Mouse (Mus musculus) cerebellum, postnatal 10 days (tissue): Measurements from ENCODE around the gene Foxp1.
A peak's percentile ranks its signal among the peaks of the same experiment; 100 is the strongest.

Experiments used
- DNase-seq, 2 experiments: peaks; one replicate each; pipeline ENCODE4 v3.0.0; 2021; ENCODE audit warnings: mixed read lengths in 2 of 2

Gene Foxp1

DNA sequence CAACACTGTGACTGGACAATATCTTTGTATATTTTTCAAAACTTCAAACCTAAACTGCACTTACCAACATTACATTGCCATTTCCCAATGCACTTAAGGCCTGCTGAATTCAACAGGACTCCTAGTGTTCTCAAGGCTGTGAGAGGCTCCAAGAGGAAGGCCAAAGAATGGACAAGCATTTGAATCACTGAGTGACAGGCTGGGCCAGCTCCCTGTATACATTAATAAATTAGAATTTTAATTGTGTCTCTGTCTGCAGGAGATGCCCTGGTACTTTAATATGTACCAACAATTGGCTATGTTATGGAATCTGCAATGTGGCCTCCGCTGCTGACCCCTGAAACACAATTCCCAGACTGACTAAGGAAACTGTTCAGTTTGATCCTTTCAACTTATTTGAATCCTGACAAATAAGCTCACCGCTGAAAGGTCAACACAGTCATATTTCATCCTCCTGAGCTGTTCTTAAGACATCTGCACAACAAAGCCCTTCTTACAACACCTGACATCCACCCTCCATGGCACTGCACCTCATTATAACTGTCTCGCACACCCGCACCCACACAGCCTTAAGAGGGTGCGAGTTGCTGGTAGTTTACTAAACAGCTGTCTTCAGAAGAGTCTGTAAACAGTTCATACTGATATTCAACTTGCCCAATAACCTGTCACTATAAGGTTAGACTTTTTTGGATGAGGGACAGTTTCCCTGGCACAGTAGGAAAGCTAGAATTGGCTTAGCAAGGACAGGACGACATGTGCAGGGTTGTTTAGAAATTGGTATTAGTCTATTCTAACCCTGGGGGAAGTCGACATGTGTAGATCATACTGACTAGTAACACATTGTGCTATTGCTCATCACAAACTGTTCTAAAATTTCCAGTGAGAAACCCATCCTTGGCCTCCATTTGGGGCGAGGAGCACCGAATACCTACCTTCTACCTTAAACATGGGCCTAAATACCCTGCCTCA is 448.9 kb downstream of the Foxp1 start:
- no peak for DNase-seq

DNA sequence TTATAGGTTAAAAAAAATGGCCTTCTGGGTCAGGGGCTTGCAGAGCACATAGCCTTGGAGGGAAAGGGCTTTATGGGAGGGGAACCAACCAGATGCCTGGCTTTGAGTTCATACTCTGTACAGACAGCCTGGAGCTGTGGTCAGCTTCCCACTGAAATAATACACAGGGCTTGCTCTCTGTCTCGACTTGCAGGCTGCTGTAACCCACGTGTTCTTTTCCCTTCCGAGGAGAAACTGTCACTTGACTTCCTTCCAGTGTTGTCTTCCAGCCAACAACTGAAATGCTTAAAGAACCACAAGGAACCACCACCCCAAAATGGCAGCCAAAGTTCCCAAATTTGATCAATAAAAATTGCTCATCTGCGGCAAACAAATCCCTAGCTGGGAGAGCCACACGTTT is 451.8 kb downstream of the Foxp1 start:
- DNase-seq: no peak

DNA sequence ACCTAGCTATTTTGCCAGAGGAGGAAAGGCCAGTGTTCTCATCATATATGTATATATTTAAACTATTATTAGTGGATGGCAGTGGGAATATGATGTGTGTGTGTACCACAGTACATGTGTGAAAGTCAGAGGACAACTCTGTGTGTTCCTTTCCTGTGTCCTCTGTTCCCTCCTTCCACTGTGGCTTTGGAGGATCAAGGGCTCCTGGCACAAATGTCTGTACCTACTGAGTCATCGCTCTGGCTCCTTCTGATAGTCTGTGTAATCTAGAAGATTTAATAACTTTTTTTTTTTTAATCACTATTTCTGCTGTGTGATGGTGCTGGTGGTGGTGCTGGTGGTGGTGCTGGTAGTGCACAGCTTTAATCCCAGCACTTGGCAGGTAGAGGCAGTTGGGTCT is 452.8 kb downstream of the Foxp1 start:
- DNase-seq: no peak

DNA sequence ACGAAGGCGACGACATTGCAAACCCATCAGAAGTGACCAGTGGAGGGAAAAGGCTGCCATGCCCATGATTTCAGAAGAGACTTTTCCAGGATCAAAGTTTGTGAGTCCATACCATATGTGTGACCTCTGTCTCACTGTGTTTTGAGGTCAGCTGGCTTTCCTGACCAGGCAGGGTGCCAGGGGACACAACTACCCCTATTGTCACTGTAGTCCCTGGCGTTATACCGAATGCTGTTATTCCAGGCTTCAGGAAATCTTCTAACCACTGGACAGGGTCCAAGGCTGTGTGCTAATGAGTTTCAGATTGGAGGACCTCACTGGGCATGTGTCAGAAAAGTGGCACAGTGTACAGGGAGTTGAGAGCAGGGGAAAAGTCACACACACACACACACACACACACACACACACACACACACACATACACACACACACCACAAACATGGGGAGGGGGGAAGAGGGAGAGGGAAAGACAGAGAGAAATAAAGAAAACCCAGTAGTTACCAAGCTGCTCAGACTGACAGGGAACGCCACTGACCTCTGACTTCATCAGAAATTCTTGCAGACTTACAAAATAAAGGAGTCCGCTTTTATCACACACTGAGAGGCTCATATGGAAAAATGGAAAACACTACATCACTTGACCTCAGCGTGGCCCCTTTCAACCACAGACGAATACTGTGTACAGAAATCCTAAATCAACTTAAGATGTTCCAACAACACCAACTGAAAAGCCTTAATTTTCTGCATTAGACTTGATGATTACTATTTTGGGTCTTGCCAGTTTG is 456.8 kb downstream of the Foxp1 start:
- DNase-seq: peak; percentile 23 to 40

DNA sequence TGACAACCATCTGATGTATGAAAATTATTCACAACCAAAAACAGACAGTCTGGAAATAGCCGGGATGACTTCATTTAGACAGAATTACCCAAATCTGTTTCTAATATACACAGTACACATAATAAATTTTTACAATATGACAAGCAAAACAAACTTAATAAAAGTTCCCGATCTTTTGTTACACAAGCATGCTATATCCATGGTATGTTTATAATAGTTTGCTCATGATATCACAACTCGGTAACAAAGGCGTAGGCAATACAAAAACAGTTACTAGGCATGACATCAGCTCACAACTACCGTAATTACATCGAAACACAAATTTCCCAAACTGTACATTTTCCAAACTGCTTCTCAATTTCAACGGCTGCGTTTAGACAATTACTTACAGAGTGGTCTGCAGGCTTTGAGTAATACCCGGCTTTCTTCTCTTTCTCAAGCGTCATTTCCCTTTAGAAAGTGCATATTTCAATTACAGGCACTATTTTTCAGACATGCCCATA is 458.5 kb downstream of the Foxp1 start:
- DNase-seq: no peak

DNA sequence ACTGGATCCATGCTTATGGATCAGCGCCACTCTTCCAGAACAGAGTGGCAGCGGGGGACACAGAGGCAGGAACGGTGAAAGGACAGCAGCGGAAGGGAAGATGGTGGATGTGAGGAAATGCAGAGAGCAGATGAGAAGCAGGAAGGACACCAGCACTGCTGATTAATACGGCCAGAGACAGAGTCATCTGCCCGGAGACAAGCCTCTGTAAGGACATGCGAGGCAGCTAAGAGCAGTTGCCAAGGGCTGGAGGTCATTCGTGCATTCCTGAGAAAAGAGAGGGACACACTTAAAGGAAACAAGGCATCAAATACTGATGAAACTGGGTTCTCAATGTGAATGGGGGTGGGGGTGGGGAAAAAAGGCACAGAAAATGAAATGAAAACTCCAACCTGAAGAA is 459.6 kb downstream of the Foxp1 start:
- DNase-seq: no peak

DNA sequence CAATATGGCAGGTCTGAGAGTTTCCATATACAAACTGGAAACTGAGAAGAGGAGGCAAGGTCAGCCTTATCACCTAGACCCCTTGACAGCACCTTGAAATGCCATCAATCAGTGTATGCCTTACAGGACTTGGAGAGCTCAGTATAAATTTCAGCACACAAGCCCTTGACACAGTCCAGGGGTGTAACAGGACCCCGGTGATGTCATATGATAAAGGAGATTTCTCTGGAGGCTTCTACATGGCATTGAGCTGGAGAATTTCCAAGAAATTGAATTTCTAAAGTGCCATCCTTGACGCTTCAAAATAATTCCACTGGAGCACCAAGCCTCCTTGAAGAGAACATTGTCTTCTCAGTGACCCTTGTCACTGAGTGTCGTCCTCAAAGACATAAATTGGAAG is 463.8 kb downstream of the Foxp1 start:
- DNase-seq: no peak

DNA sequence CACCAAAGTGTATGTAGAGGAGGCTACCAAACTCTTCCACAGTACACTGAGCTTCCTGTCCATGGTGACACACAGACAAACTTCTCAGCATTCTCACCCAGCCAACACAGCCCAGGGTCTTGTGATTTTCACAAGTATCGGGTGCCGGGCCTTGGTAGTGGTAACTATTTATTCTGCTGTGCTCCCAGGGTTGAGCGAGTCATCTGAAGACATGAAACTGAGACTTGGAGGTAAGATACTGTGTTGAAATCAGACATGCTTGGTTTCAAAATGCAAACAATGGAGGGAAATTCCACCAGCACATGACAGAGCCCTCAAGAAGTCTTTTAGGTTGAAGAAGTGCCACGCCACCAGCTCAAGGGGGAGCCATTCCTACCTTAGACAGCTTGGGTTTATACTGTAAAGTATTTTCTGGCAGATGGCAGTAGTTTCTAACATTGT is 465.4 kb downstream of the Foxp1 start:
- no peak for DNase-seq

DNA sequence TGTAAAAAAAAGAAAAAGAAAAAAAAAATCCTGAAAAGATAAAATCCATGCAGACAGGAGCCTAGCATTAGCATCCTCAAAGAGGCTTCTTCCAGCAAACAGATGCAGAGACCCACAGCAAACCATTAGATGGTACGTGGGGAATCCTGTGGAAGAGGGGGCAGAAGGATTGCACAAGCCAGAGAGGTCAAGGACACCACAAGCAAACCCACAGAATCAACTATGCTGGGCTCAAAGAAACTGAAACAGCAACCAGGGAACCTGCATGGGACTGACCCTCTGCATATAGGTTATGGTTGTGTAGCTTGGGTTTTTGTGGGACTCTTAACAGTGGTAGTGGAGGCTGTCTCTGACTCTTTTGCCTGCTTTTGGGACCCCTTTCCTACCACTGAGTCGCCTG is 466.1 kb downstream of the Foxp1 start:
- no peak for DNase-seq

DNA sequence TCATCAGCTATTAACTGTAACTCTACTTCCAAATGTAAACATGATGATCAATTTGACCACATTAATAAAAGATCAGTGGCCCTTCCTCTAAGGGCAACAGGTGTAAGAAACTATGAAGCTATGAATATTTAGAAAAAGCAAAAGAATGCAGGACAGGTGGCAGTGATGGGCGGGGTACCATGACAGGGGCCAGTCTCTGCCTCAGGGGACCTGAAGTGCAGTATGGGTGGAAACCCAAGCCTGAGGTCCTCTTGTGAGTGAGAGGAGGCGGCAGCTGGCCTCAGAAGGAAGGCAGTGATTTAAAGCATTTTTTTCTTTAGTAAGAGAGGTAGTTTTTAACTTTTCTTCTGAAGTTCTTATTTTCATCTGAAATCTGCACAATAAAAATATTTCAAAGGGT is 468.5 kb downstream of the Foxp1 start:
- DNase-seq: no peak

DNA sequence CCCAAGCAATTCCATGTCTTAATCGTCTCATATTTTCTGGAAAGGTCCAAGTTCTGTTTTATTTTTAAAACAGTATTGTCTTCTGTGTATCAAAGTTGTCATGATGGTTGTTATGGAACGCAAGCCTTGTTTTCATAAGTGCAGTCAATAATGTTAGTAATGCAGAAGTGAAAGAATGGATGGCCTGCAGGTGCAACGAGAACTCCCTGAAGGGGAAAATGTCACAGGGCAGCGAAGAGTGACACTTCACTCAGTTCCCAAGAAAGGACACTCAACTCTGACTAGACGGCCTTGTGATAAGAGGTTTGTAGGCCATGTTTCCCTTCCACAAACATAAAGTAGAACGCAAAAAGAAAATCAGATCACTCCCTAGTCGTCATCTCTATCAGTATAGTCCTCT is 469.4 kb downstream of the Foxp1 start:
- no peak for DNase-seq

DNA sequence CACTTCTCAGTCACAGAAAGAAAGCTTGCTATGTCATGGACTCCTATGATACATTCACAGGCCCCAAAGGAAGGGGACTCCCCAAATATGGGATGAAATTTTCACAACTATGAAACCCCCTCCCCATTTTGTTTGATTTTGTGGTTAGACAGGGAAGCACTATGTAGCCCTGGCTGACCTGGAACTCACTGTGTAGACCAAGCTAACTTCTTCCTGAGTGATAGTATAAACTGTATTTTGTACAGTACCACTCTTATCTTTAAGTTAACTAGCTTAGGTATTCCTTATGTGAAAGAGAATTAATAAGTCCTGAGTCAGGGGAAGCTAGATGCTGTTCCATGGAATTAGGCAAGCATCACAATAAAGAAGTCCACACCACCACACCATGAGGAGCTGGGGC is 470.8 kb downstream of the Foxp1 start:
- no peak for DNase-seq

DNA sequence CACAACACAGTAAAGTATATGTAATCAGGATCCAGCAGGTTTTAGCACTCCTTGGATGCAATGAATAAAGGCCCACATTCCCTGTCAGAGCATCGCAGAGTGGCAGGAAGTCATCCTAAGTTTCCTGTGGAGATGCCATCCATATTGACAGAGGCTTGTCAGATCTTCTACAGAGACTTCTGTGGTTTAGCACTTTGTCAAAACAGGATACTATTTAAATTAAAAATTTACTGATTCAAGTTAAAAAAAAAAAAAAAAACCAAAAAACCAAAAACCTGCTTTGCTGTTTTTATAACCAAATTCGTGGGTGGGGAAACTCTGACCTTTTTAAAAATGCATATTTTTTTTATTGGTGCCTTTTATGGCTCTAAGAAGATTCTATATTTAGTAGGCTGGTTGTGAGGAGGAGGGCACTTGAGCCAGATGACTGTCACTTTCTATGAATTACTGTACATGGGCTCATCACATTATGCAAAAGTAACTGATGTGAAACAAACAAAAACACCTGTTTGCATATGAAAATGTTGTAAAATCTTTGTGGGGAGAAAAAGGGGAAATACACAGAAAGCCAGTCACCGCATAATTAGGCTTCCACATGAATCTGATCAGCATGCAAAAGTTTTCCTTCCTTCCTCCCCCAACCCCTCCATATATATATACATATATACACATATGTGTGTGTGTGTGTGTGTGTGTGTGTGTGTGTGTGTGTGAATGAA is 472.1 kb downstream of the Foxp1 start:
- DNase-seq: no peak

DNA sequence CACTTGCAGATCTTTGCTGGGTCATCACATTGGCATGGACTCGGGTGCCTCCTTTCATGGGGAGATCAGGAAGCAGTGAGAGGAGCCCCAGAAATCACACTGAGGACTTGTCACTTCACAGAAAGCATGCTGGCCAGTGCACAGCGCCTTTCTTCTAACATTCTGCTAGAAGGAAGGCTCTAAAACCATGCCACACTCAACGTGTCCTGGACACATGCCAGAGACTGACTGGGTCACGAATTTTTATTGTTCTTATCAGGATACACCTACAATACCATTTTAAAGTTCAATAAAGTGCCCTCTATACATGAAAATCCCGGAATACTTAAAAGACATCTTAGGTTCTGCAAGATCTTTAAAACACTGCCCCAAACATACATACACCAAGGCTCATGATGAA is 475.2 kb downstream of the Foxp1 start:
- no peak for DNase-seq

DNA sequence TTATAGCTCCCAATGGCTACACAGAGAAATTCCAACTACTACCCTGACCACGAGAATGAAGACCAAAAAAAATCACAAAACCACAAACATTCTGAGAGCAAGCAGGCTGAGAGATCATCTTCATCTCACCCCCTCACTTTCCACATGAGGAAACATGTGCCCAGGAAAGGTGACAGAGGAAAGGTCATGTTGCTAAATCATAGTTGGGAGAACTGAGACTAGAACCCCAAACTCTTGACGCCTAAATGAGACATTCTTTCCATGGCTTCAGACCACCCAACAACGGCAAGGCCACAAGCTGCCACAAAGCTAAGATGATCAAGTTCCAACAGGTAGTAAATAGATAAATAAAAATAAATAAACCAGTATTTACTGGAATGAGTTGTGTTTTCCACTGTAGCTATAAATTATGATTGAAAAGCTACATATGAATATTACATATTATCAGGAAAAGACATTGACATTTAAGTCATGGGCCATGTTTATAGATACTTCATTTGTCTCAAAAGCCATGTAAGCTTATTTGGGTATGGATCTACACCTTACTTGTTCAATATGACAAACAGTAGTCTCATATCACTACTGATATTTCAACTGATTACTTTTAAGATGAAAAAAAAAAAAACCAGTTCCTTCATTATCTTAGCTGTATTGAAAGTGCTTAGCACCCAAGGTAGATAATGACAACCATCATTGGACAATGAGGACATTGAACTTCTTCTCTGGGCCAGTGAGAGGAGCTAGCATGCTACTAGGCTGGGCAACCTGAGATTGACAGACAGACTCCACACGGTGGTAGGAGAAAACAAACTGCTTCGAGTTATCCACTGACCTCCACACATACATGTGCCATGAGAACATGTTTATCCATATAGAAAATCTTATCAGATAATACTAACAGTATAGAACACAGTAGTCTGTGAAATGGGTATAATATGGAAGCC is 476.4 kb downstream of the Foxp1 start:
- DNase-seq: no peak

DNA sequence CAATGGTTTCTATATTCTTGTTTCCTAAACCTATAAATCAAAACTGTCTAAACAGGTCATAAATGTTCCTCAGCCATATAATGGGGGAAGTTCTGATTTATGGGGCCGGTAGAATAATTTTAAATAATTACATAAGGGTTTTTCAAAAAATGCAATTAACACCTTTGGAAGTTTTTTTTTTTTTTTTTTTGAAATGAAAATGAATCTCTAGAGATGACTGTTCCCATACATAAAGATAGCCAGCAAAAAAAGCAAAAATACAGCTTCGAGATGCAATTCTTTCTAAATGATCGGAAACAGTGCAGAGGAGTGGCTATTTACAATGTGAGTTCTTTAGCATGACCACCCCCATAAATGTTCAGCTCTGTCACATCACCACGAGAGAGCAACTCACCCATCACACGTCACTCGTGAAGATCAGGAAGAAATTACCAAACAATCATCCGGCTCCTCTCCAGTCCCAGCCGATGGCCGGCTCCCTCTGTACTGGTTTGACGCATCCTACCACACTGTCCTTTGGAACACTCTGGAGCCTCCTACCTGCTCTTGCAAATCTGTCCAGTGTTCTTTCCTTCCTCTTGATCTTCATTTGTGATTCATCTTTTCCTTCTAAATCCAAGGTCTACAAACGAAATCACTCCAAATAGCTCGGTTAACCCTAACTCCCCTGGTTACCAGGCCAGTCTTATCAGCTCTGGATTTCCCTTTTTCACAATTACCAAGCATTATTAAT is 478.4 kb downstream of the Foxp1 start:
- DNase-seq: no peak

DNA sequence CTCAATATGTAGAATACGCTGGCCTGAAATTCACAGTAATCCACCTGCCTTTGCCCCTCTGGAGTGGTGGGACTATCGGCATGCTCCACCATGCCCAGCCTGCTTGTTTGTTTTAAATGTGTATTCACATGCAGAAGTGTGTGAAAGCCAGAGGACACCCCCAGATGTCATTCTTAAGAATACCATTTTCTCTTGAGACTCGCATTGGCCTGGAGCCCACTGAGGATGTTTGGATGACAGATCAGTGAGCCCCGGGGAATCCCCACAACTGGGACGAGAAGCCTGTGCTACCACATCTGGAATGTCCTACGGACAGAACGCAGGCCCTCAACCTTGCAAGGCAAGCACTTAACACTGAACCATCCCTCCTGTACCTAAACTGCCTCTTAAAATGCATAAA is 479.3 kb downstream of the Foxp1 start:
- DNase-seq: no peak

DNA sequence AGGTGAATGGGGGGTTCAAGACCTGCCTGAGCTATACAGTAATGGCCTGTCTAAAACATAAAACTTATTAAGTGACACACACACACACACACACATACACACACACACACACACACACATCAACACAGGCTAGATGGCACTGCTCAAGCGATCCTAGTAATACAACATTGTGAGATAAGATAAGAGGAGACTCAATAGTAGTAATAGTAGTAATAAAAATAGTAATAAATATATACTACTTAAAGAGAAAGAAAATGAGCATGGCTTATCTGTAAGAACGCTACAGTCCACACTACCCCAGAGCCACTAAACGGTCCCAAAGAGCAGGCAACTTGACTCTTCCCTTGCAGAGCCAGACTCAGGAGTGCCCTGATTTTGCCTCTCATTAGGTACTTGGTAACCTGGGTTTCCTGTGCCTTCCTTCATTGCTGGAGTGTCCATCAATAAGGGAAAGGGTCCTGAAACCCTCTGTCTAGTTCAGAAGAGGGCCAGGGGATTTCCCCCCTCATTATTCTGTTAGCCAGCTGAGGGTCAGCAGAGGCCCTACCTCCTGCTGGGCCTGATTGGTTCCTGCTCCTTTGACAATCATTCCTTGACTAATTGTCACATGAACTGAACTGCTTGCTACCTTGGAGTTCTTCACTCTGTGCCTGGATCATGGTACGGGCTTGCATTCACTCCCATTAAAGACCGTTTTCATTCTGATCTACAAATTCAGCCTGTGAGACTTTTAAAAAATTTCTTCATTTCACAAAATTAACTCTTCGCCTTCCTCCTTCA is 480.2 kb downstream of the Foxp1 start:
- DNase-seq: no peak

DNA sequence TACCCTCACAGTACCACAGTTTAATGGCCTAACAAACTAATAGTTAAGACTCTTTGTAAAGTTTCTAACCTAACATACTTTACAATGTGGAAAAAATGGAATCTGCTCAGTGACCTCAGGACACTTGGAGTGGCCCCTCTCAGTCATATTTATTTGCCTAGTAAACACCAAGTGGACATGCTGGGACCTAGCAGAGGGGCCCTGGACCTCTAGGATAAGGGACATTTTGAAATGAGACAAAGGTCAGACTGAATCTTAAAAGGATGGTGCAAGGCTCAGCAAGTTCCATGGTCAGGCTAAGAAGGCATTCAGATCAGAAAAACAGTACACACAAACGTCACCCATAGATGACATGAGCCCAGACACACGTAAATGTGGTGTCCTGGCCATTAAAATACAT is 483.5 kb downstream of the Foxp1 start:
- no peak for DNase-seq
